Mouse (Mus musculus): Measurements from ENCODE around the gene Srpk3.

The Srpk3 gene

DNA sequence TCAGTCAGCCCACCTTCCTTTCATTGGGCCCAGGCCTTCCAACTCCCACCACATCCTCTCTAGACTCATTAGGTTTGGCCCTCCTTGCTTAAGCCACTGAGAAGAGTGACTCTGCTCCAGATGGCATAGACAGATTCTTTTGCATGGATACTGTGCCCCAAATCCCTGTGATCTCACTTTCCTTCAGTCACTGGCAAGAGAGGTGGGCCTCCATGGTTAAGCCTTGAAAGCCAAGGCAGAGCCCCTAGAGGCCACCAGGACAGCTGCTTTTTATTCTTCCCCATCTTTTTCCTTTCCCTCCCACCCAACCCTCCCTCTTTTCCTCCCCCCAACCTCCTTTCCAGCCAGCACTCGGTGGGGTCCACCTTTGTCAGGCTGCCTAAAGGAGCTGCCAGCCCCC lies 19.3 kb downstream of the Srpk3 start:
- in situ Hi-C loops (cut with MboI; ENCODE audit: unreplicated experiment in 2 of 2) = loop anchor here (5.0 to 25.0 kb wide), 3 partner anchors 159 to 621 kb away; partner anchors contain the start of genes Atp6ap1 (in 1 of the 2), Dnase1l1 (in 1 of the 2) and Taz (in 1 of the 2)

DNA sequence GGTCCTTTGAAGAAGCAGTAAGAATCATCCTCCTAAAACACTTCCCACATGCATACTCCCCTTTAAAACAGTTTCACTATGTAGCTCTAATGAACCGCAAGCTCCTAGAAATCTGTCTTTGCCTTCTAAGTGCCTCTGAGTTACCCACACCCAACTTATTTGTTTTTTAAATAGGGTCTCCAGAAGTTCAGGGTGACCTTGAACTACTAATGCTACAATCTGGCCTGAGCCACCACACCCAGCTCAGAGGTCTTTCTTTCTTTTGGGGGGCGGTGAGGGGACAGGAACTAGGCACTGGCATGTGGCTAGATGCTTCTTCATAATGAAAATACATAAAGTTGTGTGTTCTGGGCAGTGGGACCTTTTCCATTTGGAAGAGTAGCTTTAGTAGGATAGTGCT lies 23.3 kb downstream of the Srpk3 start:
- in situ Hi-C loops (cut with MboI; ENCODE audit: unreplicated experiment in 2 of 2) = loop anchor here (5.0 to 25.0 kb wide), 3 partner anchors 95 to 617 kb away; partner anchors contain the start of genes Atp6ap1 (in 1 of the 2), Avpr2 (in 1 of the 2), Dnase1l1 (in 1 of the 2) and Taz (in 1 of the 2)

DNA sequence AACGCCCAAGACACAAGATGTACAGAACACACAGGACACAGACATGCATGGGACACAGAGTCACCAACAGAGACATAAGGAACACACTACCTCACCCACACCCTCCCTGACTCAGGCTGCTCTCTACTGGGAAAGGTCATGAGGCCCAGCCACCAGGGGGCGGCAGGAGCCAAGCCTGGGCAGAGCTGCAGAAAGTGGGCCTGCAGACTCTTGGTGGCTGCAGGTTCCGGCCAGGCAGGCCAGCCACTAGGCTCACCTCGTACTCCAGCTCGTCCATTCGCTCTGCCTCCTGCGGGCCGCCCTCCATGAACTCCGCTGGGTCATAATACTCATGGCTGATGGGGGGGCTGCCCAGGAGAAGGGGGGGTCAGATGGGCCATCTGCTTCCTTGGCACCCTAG lies 24.3 kb downstream of the Srpk3 start:
- in situ Hi-C loops (cut with MboI; ENCODE audit: unreplicated experiment in 2 of 2) = loop anchor here (5.0 to 25.0 kb wide), 3 partner anchors 94 to 616 kb away; partner anchors contain the start of genes Atp6ap1 (in 1 of the 2), Avpr2 (in 1 of the 2), Dnase1l1 (in 1 of the 2) and Taz (in 1 of the 2)

DNA sequence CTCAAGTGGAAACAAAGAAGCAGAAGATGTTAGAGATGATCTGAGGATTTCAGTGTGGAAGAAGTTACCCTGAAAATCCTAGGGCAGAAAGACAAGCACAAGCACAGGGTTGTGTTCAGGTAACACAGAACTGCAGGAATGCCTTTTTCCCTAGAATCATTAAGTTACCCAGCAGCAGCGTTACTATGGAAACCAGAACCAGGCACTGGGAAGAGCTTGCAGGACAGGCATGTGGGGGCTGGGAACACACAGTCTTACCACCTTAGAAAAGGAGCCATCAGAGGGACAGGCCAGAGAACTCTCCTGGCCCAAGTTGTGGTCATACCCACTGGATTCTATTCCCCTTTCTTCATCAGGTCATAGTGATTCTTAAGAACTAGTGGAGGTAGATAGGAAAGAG lies 31.6 kb downstream of the Srpk3 start:
- in situ Hi-C loops (cut with MboI; ENCODE audit: unreplicated experiment in 2 of 2) = loop anchor here (10.0 kb wide), 2 partner anchors 129 to 609 kb away; partner anchors contain the start of gene Renbp (in 1 of the 2)

DNA sequence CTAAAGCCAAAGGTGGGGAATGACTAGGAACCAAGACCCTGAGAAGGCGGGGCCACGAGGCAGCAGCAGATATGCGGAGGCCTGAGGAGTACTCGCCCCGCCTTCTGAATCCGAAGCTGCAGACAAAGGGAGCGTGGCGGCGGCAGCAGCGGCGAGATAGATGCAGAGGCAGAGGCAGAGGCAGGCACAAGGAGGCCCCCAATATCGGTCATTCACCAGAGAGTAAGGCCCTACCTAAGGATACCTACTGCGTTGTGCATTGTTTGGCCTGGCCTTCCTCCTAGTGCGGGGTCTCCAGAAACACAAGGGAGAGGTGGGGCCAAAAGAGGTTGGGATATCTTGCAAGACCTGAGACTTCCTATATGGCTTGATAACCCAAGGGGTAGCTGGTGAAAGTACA lies 40.9 kb downstream of the Srpk3 start:
- in situ Hi-C loops (cut with MboI; ENCODE audit: unreplicated experiment in 2 of 2) = no loop called here

DNA sequence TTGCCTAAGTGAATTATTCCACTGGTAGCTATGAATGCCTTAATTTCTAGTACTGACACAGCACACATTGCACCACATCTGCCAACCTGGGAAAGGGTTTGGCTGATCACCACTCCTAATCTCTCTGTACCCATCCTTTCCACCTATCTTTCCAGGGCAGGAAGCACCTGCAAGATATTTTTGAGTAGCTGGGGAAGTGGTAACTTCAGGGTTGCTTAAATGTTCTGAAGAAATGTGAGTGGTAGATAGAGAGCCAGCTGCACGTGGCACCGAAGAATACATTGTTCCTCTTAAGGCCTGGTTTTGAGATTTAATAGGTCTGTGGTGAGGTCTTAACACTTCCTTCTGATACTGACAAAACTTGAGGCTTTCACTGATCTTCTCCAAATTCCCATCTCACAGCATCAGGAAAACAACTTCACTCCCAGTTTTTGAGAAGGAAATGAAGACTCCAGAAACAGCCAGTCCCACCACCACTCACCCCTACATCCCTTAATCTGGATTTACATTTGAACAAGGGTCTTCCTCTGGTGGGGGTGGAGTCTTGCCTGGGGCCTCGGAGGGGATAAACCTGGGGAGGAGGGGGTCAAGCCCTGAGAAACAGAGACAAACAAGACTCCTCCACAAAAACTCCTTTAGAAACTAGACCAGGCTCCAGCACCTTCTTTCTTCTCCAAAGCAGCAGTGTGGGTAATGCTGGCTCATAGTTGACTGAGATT lies 42.5 kb downstream of the Srpk3 start:
- in situ Hi-C loops (cut with MboI; ENCODE audit: unreplicated experiment in 2 of 2) = no loop called here

- in situ Hi-C loops (cut with MboI; ENCODE audit: unreplicated experiment in 2 of 2) = no loop called here
These were observed 49.5 kb downstream of the Srpk3 start for GRCm38 (mm10) chrX:73823747-73824146.

GRCm38 (mm10) chrX:73824185-73825151 lies 50.3 kb downstream of the Srpk3 start, which contains the start of gene Pdzd4:
Gene Pdzd4 (minus strand): TSS chrX:73824969.
- in situ Hi-C loops (cut with MboI; ENCODE audit: unreplicated experiment in 2 of 2) = no loop called here

Measured in v-Abl transformed pro-B cells (cell line).